Mouse (Mus musculus) liver, embryonic 15.5 days (tissue): Measurements from ENCODE around the gene Pex11g. TPM values are rescaled to one million over a fixed set of nuclear protein-coding genes. Genes with fewer than 3 reads are reported as not detected.
A peak's percentile ranks its signal among the peaks of the same experiment; 100 is the strongest.

Experiments used
- ATAC-seq: fragments of 200-750 bp; cut with Nextera tagmentation; 2 replicates; pipeline ENCODE4 v1.8.0; 2017; ENCODE audit warnings: moderate number of reproducible peaks, mild to moderate bottlenecking, moderate library complexity; ENCODE audit not compliant: insufficient read depth
- H3K27ac ChIP-seq: fragments of 300-500 bp; sonication (generic); replicated peaks from 2 replicates; pipeline ENCODE4 v1.5.1; 2015; ENCODE audit warnings: mild to moderate bottlenecking, inconsistent platforms
- H3K27me3 ChIP-seq: fragments of 300-500 bp; sonication (generic); 2 replicates; pipeline ENCODE4 v1.6.1; 2015; ENCODE audit warnings: mild to moderate bottlenecking, inconsistent platforms
- H3K36me3 ChIP-seq: fragments of 300-500 bp; sonication (generic); replicated peaks from 2 replicates; pipeline ENCODE4 v1.6.1; 2015; ENCODE audit warnings: moderate library complexity, mild to moderate bottlenecking, inconsistent platforms
- H3K4me1 ChIP-seq: fragments of 300-500 bp; sonication (generic); replicated peaks from 2 replicates; pipeline ENCODE4 v1.6.1; 2015; ENCODE audit warnings: inconsistent platforms
- H3K4me2 ChIP-seq: fragments of 300-500 bp; sonication (generic); 2 replicates; pipeline ENCODE4 v1.6.1; 2015; ENCODE audit warnings: moderate library complexity, mild to moderate bottlenecking, inconsistent platforms
- H3K4me3 ChIP-seq: fragments of 300-500 bp; sonication (generic); replicated peaks from 2 replicates; pipeline ENCODE4 v1.5.1; 2015; ENCODE audit warnings: mild to moderate bottlenecking, inconsistent platforms
- H3K9ac ChIP-seq: fragments of 300-500 bp; sonication (generic); 2 replicates; pipeline ENCODE4 v1.6.1; 2015; ENCODE audit warnings: moderate library complexity, mild to moderate bottlenecking, inconsistent platforms
- H3K9me3 ChIP-seq: fragments of 300-500 bp; sonication (generic); replicated peaks from 2 replicates; pipeline ENCODE4 v1.6.1; 2016; ENCODE audit warnings: inconsistent platforms
- WGBS: fragments of 180-500 bp; shearing (Covaris S2); methylation state at CpG from one replicate; pipeline ENCODE4 v1.1.7; 2015; ENCODE audit warnings: mixed read lengths; ENCODE audit not compliant: insufficient replicate concordance; 5-methylcytosine and 5-hydroxymethylcytosine counted together
- polyA plus RNA-seq: library from polyadenylated mRNA; unstranded; fragments of >200 nt; fragmentation: Nextera tagmentation; extraction: Ambion mirVana; gene quantifications from 2 replicates; pipeline ENCODE4 v1.2.1, GENCODE M21; 2015

The Pex11g gene
- polyA plus RNA-seq, 1 experiment from 2014 or later: 6.7 TPM

- 47% methylated on average over 4 of the region's 4 CpGs for WGBS
- no peak overlapping the region for H3K27ac ChIP-seq
- peaks cover 13% of the 10 kb centered on the region; the same call in 1 of the 2 replicates for H3K4me1 ChIP-seq
These were observed 12.8 kb upstream of the Pex11g start for GRCm38 (mm10) chr8:3480221-3480785.

GRCm38 (mm10) chr8:3475715-3476429 lies 8.4 kb upstream of the Pex11g start:
- H3K9ac ChIP-seq: no peak overlapping the region
- peaks cover 7% of the 10 kb centered on the region; the same call in 1 of the 2 replicates for H3K4me1 ChIP-seq
- H3K27ac ChIP-seq: no peak overlapping the region
- WGBS: 23% methylated on average over 37 of the region's 37 CpGs
- ATAC-seq: no peak
- no peaks in the 10 kb centered on the region for H3K9me3 ChIP-seq
- no peaks in the 10 kb centered on the region for H3K36me3 ChIP-seq
- peak overlapping the region; percentile 39 for H3K4me2 ChIP-seq
- no peak overlapping the region for H3K4me3 ChIP-seq
- peaks cover 26% of the 10 kb centered on the region for H3K27me3 ChIP-seq

More at GRCm38 (mm10) chr8:3480221-3480785, 12.8 kb upstream of the Pex11g start:
- Histone ChIP-seq H3K9me3 (no peaks in the 10 kb centered on the region), H3K36me3 (no peaks in the 10 kb centered on the region), H3K27me3 (peaks cover 32% of the 10 kb centered on the region), H3K4me2 (no peak overlapping the region), H3K4me3 (no peak overlapping the region), H3K9ac (no peak overlapping the region)
- ATAC-seq: no peak

DNA sequence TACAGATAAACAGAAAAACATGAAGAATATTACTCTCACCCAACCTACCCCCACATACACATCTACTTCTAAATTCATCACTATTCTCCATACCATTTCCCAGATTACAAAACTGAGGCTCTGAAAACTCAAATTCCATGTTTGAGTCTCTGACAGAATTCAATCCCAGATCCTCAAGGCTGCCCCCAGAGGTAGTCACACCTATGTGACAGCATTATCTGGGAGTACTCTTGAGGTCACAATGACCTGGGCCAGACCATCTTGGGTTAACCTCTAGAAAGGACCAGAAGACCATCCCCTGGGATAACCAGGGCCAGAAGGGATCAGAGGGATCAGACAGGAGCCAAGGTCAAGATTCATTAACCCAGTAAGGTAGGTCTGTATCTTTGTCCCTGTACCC lies 3.1 kb upstream of the Pex11g start, which contains the start of gene Tex45:
TSS of gene Tex45 (plus strand) at position 301 of the 400 bp plus-strand sequence.
- ATAC-seq: no peak

DNA sequence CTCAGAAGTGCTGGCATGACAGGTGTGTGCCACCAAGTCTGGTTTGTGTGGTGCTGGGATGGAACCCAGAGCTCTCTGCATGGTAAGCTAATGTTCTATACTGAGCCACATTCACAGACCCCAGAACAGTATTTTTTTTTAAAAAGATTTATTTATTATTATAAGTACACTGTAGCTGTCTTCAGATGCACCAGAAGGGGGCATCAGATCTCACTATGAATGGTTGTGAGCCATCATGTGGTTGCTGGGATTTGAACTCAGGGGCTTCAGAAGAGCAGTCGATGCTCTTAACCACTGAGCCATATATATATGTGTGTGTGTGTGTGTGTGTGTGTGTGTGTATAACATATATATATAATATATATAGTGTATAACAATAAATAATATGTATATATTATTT lies 1.4 kb upstream of the Pex11g start:
- no peaks in the 10 kb centered on the region for H3K27me3 ChIP-seq

More for the DNA sequence above, 3.1 kb upstream of the Pex11g start, which contains the start of gene Tex45:
- no peaks in the 10 kb centered on the region for H3K9me3 ChIP-seq
- H3K27ac ChIP-seq: no peak within 1 kb of the TSS
- peaks cover 6% of the 10 kb centered on the region for H3K27me3 ChIP-seq
- peaks cover 15% of the 10 kb centered on the region for H3K4me1 ChIP-seq
- H3K36me3 ChIP-seq: no peaks in the 10 kb centered on the region
- H3K4me3 ChIP-seq: no peak within 1 kb of the TSS
- no peak within 1 kb of the TSS for H3K9ac ChIP-seq
- no peak within 1 kb of the TSS for H3K4me2 ChIP-seq

GRCm38 (mm10) chr8:3467886-3468545 lies 536 bp upstream of the Pex11g start:
- Histone ChIP-seq H3K27me3 (no peaks in the 10 kb centered on the region), H3K9me3 (no peaks in the 10 kb centered on the region), H3K4me3 (peak overlapping the region; percentile 63), H3K36me3 (no peaks in the 10 kb centered on the region), H3K27ac (peak overlapping the region; percentile 45; the same call in 1 of the 2 replicates), H3K4me2 (peak overlapping the region; percentile 85), H3K9ac (peak overlapping the region; percentile 63), H3K4me1 (peaks cover 15% of the 10 kb centered on the region)
- WGBS: 47% methylated on average over 9 of the region's 9 CpGs
- ATAC-seq: no peak

More for the DNA sequence above, 1.4 kb upstream of the Pex11g start:
- no peaks in the 10 kb centered on the region for H3K36me3 ChIP-seq
- no peak overlapping the region for H3K9ac ChIP-seq
- no peak overlapping the region for H3K27ac ChIP-seq
- ATAC-seq: no peak
- no peak overlapping the region for H3K4me2 ChIP-seq
- H3K4me1 ChIP-seq: peaks cover 15% of the 10 kb centered on the region
- H3K4me3 ChIP-seq: no peak overlapping the region
- 53% methylated on average over 1 of the region's 1 CpGs for WGBS
- H3K9me3 ChIP-seq: no peaks in the 10 kb centered on the region

GRCm38 (mm10) chr8:3464309-3464708 lies 3.2 kb downstream of the Pex11g start:
- H3K9ac ChIP-seq: no peak overlapping the region
- H3K27ac ChIP-seq: no peak overlapping the region
- no peak overlapping the region for H3K4me2 ChIP-seq
- no peaks in the 10 kb centered on the region for H3K36me3 ChIP-seq
- H3K4me3 ChIP-seq: no peak overlapping the region
- no peak for ATAC-seq
- WGBS: 49% methylated on average over 5 of the region's 5 CpGs
- peaks cover 15% of the 10 kb centered on the region for H3K4me1 ChIP-seq
- H3K27me3 ChIP-seq: no peaks in the 10 kb centered on the region
- no peaks in the 10 kb centered on the region for H3K9me3 ChIP-seq

GRCm38 (mm10) chr8:3463248-3463647 lies 4.2 kb downstream of the Pex11g start:
- Histone ChIP-seq H3K9me3 (no peaks in the 10 kb centered on the region), H3K4me3 (no peak overlapping the region), H3K4me2 (no peak overlapping the region), H3K27me3 (no peaks in the 10 kb centered on the region), H3K36me3 (no peaks in the 10 kb centered on the region), H3K4me1 (peaks cover 15% of the 10 kb centered on the region), H3K27ac (no peak overlapping the region), H3K9ac (no peak overlapping the region)
- 63% methylated on average over 2 of the region's 2 CpGs for WGBS
- ATAC-seq: no peak

- Histone ChIP-seq H3K9me3 (no peaks in the 10 kb centered on the region), H3K4me1 (no peaks in the 10 kb centered on the region), H3K27ac (no peak overlapping the region), H3K4me2 (no peak overlapping the region), H3K4me3 (no peak overlapping the region), H3K27me3 (no peaks in the 10 kb centered on the region), H3K36me3 (peaks cover 86% of the 10 kb centered on the region), H3K9ac (no peak overlapping the region)
- 90% methylated on average over 25 of the region's 25 CpGs for WGBS
- no peak for ATAC-seq
These were observed 15.5 kb downstream of the Pex11g start for GRCm38 (mm10) chr8:3451992-3452391.

- no peak for ATAC-seq
- Histone ChIP-seq H3K27me3 (no peaks in the 10 kb centered on the region), H3K9ac (no peak overlapping the region), H3K4me3 (no peak overlapping the region), H3K9me3 (no peaks in the 10 kb centered on the region), H3K4me2 (no peak overlapping the region), H3K4me1 (no peaks in the 10 kb centered on the region), H3K36me3 (peaks cover 85% of the 10 kb centered on the region), H3K27ac (no peak overlapping the region)
- 36% methylated on average over 5 of the region's 5 CpGs for WGBS
These were observed 16.8 kb downstream of the Pex11g start for GRCm38 (mm10) chr8:3450670-3451069.

GRCm38 (mm10) chr8:3449226-3449625 lies 18.3 kb downstream of the Pex11g start:
- H3K4me2 ChIP-seq: no peak overlapping the region
- no peaks in the 10 kb centered on the region for H3K4me1 ChIP-seq
- ATAC-seq: no peak
- H3K27ac ChIP-seq: no peak overlapping the region
- no peaks in the 10 kb centered on the region for H3K9me3 ChIP-seq
- H3K9ac ChIP-seq: no peak overlapping the region
- peaks cover 73% of the 10 kb centered on the region for H3K36me3 ChIP-seq
- H3K4me3 ChIP-seq: no peak overlapping the region
- H3K27me3 ChIP-seq: no peaks in the 10 kb centered on the region
- WGBS: 70% methylated on average over 2 of the region's 2 CpGs

- WGBS: 71% methylated on average over 12 of the region's 12 CpGs
- H3K4me3 ChIP-seq: no peak overlapping the region
- H3K9me3 ChIP-seq: no peaks in the 10 kb centered on the region
- no peaks in the 10 kb centered on the region for H3K27me3 ChIP-seq
- H3K4me1 ChIP-seq: 0 out of 2 replicates have a peak, but pooled peaks cover 3% of the 10 kb centered on the region
- H3K27ac ChIP-seq: no peak overlapping the region
- H3K4me2 ChIP-seq: no peak overlapping the region
- H3K36me3 ChIP-seq: peaks cover 67% of the 10 kb centered on the region
- H3K9ac ChIP-seq: no peak overlapping the region
- ATAC-seq: no peak
These were observed 28.0 kb downstream of the Pex11g start for GRCm38 (mm10) chr8:3439510-3439909.
